Mouse (Mus musculus) G1E (cell line): ENCODE measurements around the gene Cux1.

Experiments used
- CTCF ChIP-seq: IDR thresholded peaks from 2 replicates; pipeline ENCODE4 v1.5.1; 2012; ENCODE audit warnings: low read depth, low read length, inconsistent platforms, mixed read lengths
- GATA2 ChIP-seq: IDR thresholded peaks from 2 replicates; pipeline ENCODE4 v1.6.1; 2012; ENCODE audit warnings: low read depth, low read length, inconsistent platforms, borderline replicate concordance

GRCm38 (mm10) chr5:136535204-136535603, 32.1 kb downstream of the Cux1 start:
- TF ChIP-seq CTCF (no peak), GATA2 (no peak)
